ENCODE assay signal across 18 mouse cellular contexts in the genomic region with DNA sequence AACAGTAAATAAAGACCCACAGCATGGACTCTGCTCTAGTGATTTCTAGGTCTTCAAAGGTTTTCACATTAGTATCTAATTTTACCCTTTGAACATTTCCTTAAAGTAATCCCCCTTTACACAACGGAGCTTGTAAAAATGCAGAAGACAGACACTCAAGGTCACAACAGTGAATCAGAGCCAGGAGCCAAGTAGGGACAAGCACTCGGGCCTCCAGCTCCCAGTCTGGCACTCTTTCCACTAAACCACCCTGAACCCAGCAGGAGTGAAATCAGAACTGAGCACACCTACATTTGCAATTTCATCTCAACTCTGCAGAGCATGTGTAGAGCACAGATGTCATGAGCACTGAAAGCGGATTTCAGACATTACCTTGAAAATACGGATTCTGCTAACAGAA.
DNase-seq lines count a peak whose midpoint lies in the region.
"Had no signal": no experiment of that assay in that cellular context is flagged by ENCODE, and none has a peak within 500 bp of the region (broad histone marks: within the 10 kb centered on the region; RNA-seq: fewer than 3 reads in every experiment).

No protein-coding gene starts in this region.

- intact Hi-C loops in heart, postnatal 25 days (cut with DNase I), result no loop called here

- peak overlapping the region; percentile 70 for H3K27ac ChIP-seq in brown adipose tissue, adult 24 weeks (replicated peaks; ENCODE audit: low read depth, low read length)
- H3K27ac ChIP-seq in embryonic facial prominence, embryonic 10.5 days (replicated peaks), result no peak overlapping the region
- H3K27ac ChIP-seq: embryonic facial prominence, embryonic 13.5 days; midbrain, embryonic 12.5 days had no signal

- peak; percentile 45 for DNase-seq in cerebellum, adult 9-10 months
- no peak for DNase-seq in cerebellum, adult 11 months
- peak; percentile 20 for DNase-seq in heart, adult 8-10 months (ENCODE audit: low spot score)
- no peak for DNase-seq in heart, postnatal 25 days (ENCODE audit: low spot score)
- DNase-seq in telencephalon, adult 2 months (ENCODE audit: low read depth, low spot score), result peak; percentile 26
- DNase-seq in embryonic facial prominence, embryonic 10.5 days (ENCODE audit: low spot score), result no peak
- DNase-seq: kidney, adult 2 months; kidney, postnatal 25 days; layer of hippocampus, adult 9-11 months; liver; lung, adult 18-20 months; lung, postnatal 4 days; right cerebral cortex, adult 18-20 months; thymus, postnatal 25 days had no signal

- no peaks in the 10 kb centered on the region for H3K27me3 ChIP-seq in embryonic facial prominence, embryonic 10.5 days (replicated peaks; ENCODE audit: low read depth, poor library complexity, severe bottlenecking)
- H3K27me3 ChIP-seq: embryonic facial prominence, embryonic 13.5 days; midbrain, embryonic 12.5 days; Patski had no signal

- H3K36me3 ChIP-seq in embryonic facial prominence, embryonic 10.5 days (replicated peaks), result peaks cover 92% of the 10 kb centered on the region

- H3K4me3 ChIP-seq in brown adipose tissue, adult 24 weeks (ENCODE audit: insufficient read depth, low read depth, low read length), result no peak overlapping the region
- no peak overlapping the region for H3K4me3 ChIP-seq in embryonic facial prominence, embryonic 10.5 days
- H3K4me3 ChIP-seq: embryonic facial prominence, embryonic 13.5 days; midbrain, embryonic 12.5 days had no signal

- H3K4me1 ChIP-seq in brown adipose tissue, adult 24 weeks (ENCODE audit: control insufficient read depth, insufficient read depth, insufficient read length, low read length), result peaks cover 5% of the 10 kb centered on the region; the same call in 1 of the 2 replicates
- no peaks in the 10 kb centered on the region for H3K4me1 ChIP-seq in embryonic facial prominence, embryonic 10.5 days
- H3K4me1 ChIP-seq: embryonic facial prominence, embryonic 13.5 days; midbrain, embryonic 12.5 days had no signal

- no peaks in the 10 kb centered on the region for H3K9me3 ChIP-seq in embryonic facial prominence, embryonic 10.5 days
- H3K9me3 ChIP-seq: embryonic facial prominence, embryonic 13.5 days; midbrain, embryonic 12.5 days had no signal

- 91% methylated on average over 4 of the region's 4 CpGs for WGBS in embryonic facial prominence, embryonic 10.5 days

Comparison
In these comparisons a context has a peak if more than half of its experiments do, and no peak if none do; other contexts are left out.
1. DNase-seq: peak in cerebellum, adult 9-10 months (single experiment), heart, adult 8-10 months (single experiment) and telencephalon, adult 2 months (single experiment); none in cerebellum, adult 11 months (single experiment), heart, postnatal 25 days (single experiment) and embryonic facial prominence, embryonic 10.5 days (single experiment).